Mouse (Mus musculus): Measurements from ENCODE around the gene Arhgap6. TPM values are rescaled to one million over a fixed set of nuclear protein-coding genes. Genes with fewer than 3 reads are reported as not detected.

The Arhgap6 gene
- polyA plus RNA-seq, 1 experiment from 2014 or later: 5.0 TPM

DNA sequence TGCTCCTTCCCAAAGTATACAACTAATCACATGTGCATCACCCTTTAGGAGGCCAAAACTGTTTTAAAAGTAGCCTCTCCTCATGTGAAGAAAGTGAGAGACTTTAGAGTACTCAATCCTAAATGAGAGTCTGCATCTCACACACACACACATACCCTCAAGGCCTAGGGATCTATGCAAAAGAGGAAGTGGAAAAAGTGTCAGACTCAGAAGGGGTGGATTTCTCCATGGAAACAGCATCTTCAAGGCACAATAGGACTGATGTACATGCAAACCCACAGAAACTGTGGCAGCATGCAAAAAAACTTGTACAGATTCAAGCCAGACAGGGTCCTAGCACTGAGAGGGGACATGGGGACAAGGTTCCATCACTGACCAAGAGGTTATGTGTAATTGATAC is 53.2 kb downstream of the Arhgap6 start:
- H3K27ac ChIP-seq (ENCODE audit: low read depth, low read length): no peak overlapping the region
- no peaks in the 10 kb centered on the region for H3K27me3 ChIP-seq (ENCODE audit: control insufficient read depth, insufficient read depth, low read length)
- no peaks in the 10 kb centered on the region for H3K9me3 ChIP-seq (ENCODE audit: control insufficient read depth, low read length)
- H3K36me3 ChIP-seq (ENCODE audit: control insufficient read depth, insufficient read depth, low read length): no peaks in the 10 kb centered on the region
- ATAC-seq (ENCODE audit: low read depth): no peak
- no peaks in the 10 kb centered on the region for H3K4me1 ChIP-seq (ENCODE audit: control insufficient read depth, insufficient read depth, low read length)
- no peak overlapping the region for H3K4me3 ChIP-seq (ENCODE audit: low read depth, low read length)
- no peak overlapping the region for H3K9ac ChIP-seq (replicated peaks; ENCODE audit: low read depth, low read length)
- no peak overlapping the region for H3K4me2 ChIP-seq (ENCODE audit: low read depth, low read length)

DNA sequence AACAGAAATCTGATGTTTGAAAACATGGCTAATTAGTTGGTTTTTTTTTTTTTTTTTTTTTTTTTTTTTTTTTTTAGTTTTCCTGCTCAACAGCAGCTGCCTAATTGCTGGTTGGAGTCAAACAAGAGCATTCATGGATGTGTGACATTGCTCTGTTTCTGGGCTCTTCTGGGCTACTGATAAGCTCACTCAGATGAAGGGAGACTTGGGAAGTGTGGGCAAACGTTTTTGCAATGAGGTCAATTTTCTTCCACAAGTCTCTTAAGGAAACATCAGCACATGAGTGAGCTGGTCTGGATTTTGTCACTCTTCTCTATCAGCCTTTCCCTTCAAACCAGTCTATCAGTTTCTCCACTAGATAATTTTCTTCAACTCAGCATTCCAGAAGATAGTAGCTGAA is 79.8 kb downstream of the Arhgap6 start:
- WGBS: 47% methylated on average over 1 of the region's 1 CpGs
- Histone ChIP-seq H3K4me3 (ENCODE audit: low read depth, low read length) (no peak overlapping the region), H3K27me3 (ENCODE audit: control insufficient read depth, insufficient read depth, low read length) (no peaks in the 10 kb centered on the region), H3K4me2 (ENCODE audit: low read depth, low read length) (no peak overlapping the region), H3K27ac (ENCODE audit: low read depth, low read length) (no peak overlapping the region), H3K36me3 (ENCODE audit: control insufficient read depth, insufficient read depth, low read length) (no peaks in the 10 kb centered on the region), H3K4me1 (ENCODE audit: control insufficient read depth, insufficient read depth, low read length) (no peaks in the 10 kb centered on the region), H3K9ac (replicated peaks; ENCODE audit: low read depth, low read length) (no peak overlapping the region), H3K9me3 (ENCODE audit: control insufficient read depth, low read length) (no peaks in the 10 kb centered on the region)
- ATAC-seq (ENCODE audit: low read depth): no peak

DNA sequence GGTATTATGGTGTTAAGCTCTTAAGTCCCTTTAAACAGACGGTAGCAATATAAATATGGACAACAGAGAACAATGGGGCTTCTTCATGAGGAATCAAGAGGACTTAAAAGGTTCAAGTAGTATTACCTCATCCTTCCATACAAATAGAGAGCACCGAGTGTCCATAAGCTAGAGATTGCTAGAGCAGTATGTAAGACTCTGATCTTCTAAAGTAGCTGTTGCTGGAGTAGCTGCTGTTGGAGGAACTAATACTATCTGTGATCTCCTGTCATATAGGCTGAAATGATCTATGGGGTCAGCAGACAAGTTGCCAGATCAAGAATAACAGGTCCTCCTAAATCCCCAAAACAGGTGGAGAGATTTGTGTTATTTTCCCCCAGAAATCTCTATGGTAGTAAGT is 108.7 kb downstream of the Arhgap6 start:
- Histone ChIP-seq H3K27ac (ENCODE audit: low read depth, low read length) (no peak overlapping the region), H3K9ac (replicated peaks; ENCODE audit: low read depth, low read length) (no peak overlapping the region), H3K4me1 (ENCODE audit: control insufficient read depth, insufficient read depth, low read length) (no peaks in the 10 kb centered on the region), H3K27me3 (ENCODE audit: control insufficient read depth, insufficient read depth, low read length) (no peaks in the 10 kb centered on the region), H3K36me3 (ENCODE audit: control insufficient read depth, insufficient read depth, low read length) (no peaks in the 10 kb centered on the region), H3K9me3 (ENCODE audit: control insufficient read depth, low read length) (no peaks in the 10 kb centered on the region), H3K4me2 (ENCODE audit: low read depth, low read length) (no peak overlapping the region), H3K4me3 (ENCODE audit: low read depth, low read length) (no peak overlapping the region)
- no peak for ATAC-seq (ENCODE audit: low read depth)
- WGBS: 84% methylated on average over 2 of the region's 2 CpGs

DNA sequence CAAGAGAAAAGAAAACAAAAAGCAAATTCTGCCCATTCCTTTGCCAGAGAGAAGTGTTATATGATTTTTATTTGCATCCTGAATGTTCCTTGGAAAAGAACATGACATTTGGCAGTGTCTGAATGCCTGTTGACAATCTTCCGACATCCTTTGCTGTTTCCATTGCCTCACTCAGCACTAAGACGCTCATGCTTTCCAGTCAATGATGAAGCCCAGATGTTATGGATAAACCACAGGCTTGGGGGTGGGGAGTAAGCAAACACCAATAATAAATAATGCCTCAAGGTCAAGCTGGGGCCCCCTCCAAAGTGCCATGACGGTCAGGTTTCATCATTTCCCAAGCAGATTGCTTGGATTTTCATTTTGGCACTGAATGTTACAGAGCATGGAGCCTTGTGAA is 109.2 kb downstream of the Arhgap6 start:
- no peaks in the 10 kb centered on the region for H3K9me3 ChIP-seq (ENCODE audit: control insufficient read depth, low read length)
- H3K27ac ChIP-seq (ENCODE audit: low read depth, low read length): no peak overlapping the region
- H3K9ac ChIP-seq (replicated peaks; ENCODE audit: low read depth, low read length): no peak overlapping the region
- 92% methylated on average over 3 of the region's 3 CpGs for WGBS
- H3K36me3 ChIP-seq (ENCODE audit: control insufficient read depth, insufficient read depth, low read length): no peaks in the 10 kb centered on the region
- H3K4me2 ChIP-seq (ENCODE audit: low read depth, low read length): no peak overlapping the region
- no peak for ATAC-seq (ENCODE audit: low read depth)
- no peak overlapping the region for H3K4me3 ChIP-seq (ENCODE audit: low read depth, low read length)
- no peaks in the 10 kb centered on the region for H3K27me3 ChIP-seq (ENCODE audit: control insufficient read depth, insufficient read depth, low read length)
- H3K4me1 ChIP-seq (ENCODE audit: control insufficient read depth, insufficient read depth, low read length): no peaks in the 10 kb centered on the region

DNA sequence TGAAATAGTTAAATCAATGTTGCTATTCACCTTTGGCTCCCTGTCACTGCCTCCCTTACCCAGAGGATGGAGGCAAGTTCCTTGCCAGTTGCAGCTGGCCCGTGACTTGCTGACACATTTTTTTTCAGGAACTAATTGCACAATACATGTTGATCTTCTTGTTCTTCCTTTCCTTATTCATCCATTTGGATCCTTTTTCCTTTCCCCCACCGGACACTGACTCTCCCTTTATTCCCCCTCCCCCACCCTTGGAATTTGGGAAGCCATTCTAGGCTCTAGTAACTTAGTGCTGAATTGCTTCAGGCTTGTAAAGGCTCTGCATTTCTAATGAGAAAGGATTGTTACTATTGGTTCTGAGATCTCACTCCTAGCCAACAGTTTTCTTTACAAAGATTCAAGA is 112.7 kb downstream of the Arhgap6 start:
- Histone ChIP-seq H3K9ac (replicated peaks; ENCODE audit: low read depth, low read length) (no peak overlapping the region), H3K9me3 (ENCODE audit: control insufficient read depth, low read length) (no peaks in the 10 kb centered on the region), H3K4me1 (ENCODE audit: control insufficient read depth, insufficient read depth, low read length) (no peaks in the 10 kb centered on the region), H3K4me3 (ENCODE audit: low read depth, low read length) (no peak overlapping the region), H3K4me2 (ENCODE audit: low read depth, low read length) (no peak overlapping the region), H3K27ac (ENCODE audit: low read depth, low read length) (no peak overlapping the region), H3K36me3 (ENCODE audit: control insufficient read depth, insufficient read depth, low read length) (no peaks in the 10 kb centered on the region), H3K27me3 (ENCODE audit: control insufficient read depth, insufficient read depth, low read length) (no peaks in the 10 kb centered on the region)
- ATAC-seq (ENCODE audit: low read depth): no peak
- WGBS: 40% methylated on average over 2 of the region's 2 CpGs

DNA sequence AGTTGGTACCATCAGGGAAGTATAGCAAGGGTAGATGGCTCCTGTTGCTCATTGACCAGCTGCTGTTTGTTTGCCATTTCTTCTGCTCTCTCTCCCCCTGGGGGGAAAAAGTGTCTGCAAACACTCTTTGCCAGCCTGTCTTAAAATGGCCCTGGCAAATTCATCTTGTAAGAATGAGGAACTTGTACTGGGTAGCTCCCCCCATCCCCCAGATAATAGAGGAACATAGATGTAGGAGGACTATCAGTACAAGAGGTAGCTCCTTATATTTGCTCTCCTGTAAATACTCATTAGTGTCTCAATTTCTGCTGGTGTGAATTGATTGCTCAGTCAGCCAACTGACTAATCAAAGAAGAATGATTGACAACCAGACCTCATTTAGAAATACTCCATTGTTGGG is 118.6 kb downstream of the Arhgap6 start:
- ATAC-seq (ENCODE audit: low read depth): no peak
- H3K27ac ChIP-seq (ENCODE audit: low read depth, low read length): no peak overlapping the region

DNA sequence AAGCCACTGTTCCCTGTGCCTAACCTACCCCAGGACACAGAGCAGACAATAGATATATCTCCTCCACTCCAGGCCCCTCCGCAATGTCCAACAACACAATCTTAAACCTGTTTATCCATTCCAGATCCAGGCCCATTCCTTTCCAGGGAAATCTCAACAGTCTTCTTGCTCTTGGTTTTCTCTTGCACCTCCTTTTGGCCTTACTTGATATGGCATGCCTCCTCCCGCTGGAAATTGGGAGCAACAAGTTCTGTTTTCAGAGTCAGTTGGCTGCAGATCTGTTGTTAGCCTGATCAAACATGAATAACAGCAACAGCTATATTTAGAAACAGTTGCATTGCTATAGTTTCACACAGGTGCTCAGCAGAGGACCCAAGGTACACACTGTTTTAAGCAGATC is 126.0 kb downstream of the Arhgap6 start:
- Histone ChIP-seq H3K4me2 (ENCODE audit: low read depth, low read length) (no peak overlapping the region), H3K36me3 (ENCODE audit: control insufficient read depth, insufficient read depth, low read length) (no peaks in the 10 kb centered on the region), H3K27ac (ENCODE audit: low read depth, low read length) (no peak overlapping the region), H3K9me3 (ENCODE audit: control insufficient read depth, low read length) (no peaks in the 10 kb centered on the region), H3K9ac (replicated peaks; ENCODE audit: low read depth, low read length) (no peak overlapping the region), H3K4me1 (ENCODE audit: control insufficient read depth, insufficient read depth, low read length) (no peaks in the 10 kb centered on the region), H3K27me3 (ENCODE audit: control insufficient read depth, insufficient read depth, low read length) (no peaks in the 10 kb centered on the region), H3K4me3 (ENCODE audit: low read depth, low read length) (no peak overlapping the region)
- WGBS: 85% methylated on average over 2 of the region's 2 CpGs
- ATAC-seq (ENCODE audit: low read depth): no peak

More for the DNA sequence above, 118.6 kb downstream of the Arhgap6 start:
- Histone ChIP-seq H3K4me3 (ENCODE audit: low read depth, low read length) (no peak overlapping the region), H3K27me3 (ENCODE audit: control insufficient read depth, insufficient read depth, low read length) (no peaks in the 10 kb centered on the region), H3K4me2 (ENCODE audit: low read depth, low read length) (no peak overlapping the region), H3K4me1 (ENCODE audit: control insufficient read depth, insufficient read depth, low read length) (no peaks in the 10 kb centered on the region), H3K36me3 (ENCODE audit: control insufficient read depth, insufficient read depth, low read length) (no peaks in the 10 kb centered on the region), H3K9ac (replicated peaks; ENCODE audit: low read depth, low read length) (no peak overlapping the region), H3K9me3 (ENCODE audit: control insufficient read depth, low read length) (no peaks in the 10 kb centered on the region)

DNA sequence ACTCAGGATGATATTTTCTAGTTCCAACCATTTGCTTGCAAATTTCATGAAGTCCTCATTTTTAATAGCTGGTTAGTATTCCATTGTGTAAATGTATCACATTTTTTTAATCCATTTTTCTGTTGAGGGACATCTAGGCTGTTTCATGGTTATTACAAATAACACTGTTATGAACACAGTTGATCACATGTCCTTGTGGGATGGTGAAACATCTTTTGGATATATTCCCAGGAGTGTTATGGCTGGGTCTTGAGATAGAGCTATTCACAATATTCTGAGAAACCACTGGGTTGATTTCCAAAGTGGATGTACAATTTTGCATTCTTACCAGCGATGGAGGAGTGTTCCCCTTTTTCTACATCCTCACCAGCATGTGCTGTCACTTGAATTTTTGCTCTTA is 137.5 kb downstream of the Arhgap6 start:
- Histone ChIP-seq H3K9me3 (ENCODE audit: control insufficient read depth, low read length) (no peaks in the 10 kb centered on the region), H3K36me3 (ENCODE audit: control insufficient read depth, insufficient read depth, low read length) (no peaks in the 10 kb centered on the region), H3K4me3 (ENCODE audit: low read depth, low read length) (no peak overlapping the region), H3K27ac (ENCODE audit: low read depth, low read length) (no peak overlapping the region), H3K4me1 (ENCODE audit: control insufficient read depth, insufficient read depth, low read length) (no peaks in the 10 kb centered on the region), H3K9ac (replicated peaks; ENCODE audit: low read depth, low read length) (no peak overlapping the region), H3K4me2 (ENCODE audit: low read depth, low read length) (no peak overlapping the region), H3K27me3 (ENCODE audit: control insufficient read depth, insufficient read depth, low read length) (no peaks in the 10 kb centered on the region)
- ATAC-seq (ENCODE audit: low read depth): no peak
- 83% methylated on average over 1 of the region's 1 CpGs for WGBS

DNA sequence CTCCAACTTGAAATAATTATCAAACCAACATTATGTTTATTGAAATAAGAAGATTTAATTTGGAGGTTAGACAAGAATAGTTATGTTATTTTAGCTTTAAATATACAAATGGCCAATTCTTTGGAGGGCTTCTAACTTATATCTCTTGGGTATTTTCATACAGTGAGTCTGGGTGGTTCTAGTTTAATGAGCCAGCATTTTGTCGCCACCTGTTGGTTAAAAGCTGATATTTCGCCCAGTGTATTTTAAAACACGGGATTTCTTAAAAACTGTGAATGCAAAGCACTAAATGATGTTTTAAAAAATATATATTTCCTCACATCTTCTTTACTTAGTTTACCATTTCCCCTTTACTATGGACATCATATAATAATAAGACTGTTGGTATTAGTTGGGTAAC is 140.5 kb downstream of the Arhgap6 start:
- Histone ChIP-seq H3K4me3 (ENCODE audit: low read depth, low read length) (no peak overlapping the region), H3K27ac (ENCODE audit: low read depth, low read length) (no peak overlapping the region), H3K27me3 (ENCODE audit: control insufficient read depth, insufficient read depth, low read length) (no peaks in the 10 kb centered on the region), H3K36me3 (ENCODE audit: control insufficient read depth, insufficient read depth, low read length) (no peaks in the 10 kb centered on the region), H3K4me2 (ENCODE audit: low read depth, low read length) (no peak overlapping the region), H3K9ac (replicated peaks; ENCODE audit: low read depth, low read length) (no peak overlapping the region), H3K4me1 (ENCODE audit: control insufficient read depth, insufficient read depth, low read length) (no peaks in the 10 kb centered on the region), H3K9me3 (ENCODE audit: control insufficient read depth, low read length) (no peaks in the 10 kb centered on the region)
- no peak for ATAC-seq (ENCODE audit: low read depth)
- 7% methylated on average over 3 of the region's 3 CpGs for WGBS

DNA sequence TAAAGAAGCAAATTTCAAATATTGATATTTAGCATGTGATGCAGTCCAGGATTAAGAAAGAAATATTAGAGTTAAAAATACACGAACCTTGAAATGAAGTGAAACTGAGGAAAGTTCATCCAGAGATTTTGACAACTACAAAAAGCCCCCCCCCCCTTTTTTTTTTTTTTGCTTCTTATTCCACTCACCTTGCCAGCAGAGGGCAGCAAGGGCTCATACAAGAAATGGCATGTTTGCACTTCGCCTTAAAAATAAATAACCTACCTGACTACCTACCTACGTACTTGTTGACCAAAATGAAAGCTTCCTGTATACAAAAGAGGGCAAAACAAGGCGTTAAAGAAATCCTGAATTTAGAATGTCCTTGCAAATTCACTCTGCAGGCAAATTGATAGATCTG is 143.0 kb downstream of the Arhgap6 start:
- Histone ChIP-seq H3K27ac (ENCODE audit: low read depth, low read length) (no peak overlapping the region), H3K4me1 (ENCODE audit: control insufficient read depth, insufficient read depth, low read length) (no peaks in the 10 kb centered on the region), H3K9ac (replicated peaks; ENCODE audit: low read depth, low read length) (no peak overlapping the region), H3K4me2 (ENCODE audit: low read depth, low read length) (no peak overlapping the region), H3K36me3 (ENCODE audit: control insufficient read depth, insufficient read depth, low read length) (no peaks in the 10 kb centered on the region), H3K27me3 (ENCODE audit: control insufficient read depth, insufficient read depth, low read length) (no peaks in the 10 kb centered on the region), H3K9me3 (ENCODE audit: control insufficient read depth, low read length) (no peaks in the 10 kb centered on the region), H3K4me3 (ENCODE audit: low read depth, low read length) (no peak overlapping the region)
- ATAC-seq (ENCODE audit: low read depth): no peak
- 46% methylated on average over 4 of the region's 4 CpGs for WGBS
